In the genomic region with DNA sequence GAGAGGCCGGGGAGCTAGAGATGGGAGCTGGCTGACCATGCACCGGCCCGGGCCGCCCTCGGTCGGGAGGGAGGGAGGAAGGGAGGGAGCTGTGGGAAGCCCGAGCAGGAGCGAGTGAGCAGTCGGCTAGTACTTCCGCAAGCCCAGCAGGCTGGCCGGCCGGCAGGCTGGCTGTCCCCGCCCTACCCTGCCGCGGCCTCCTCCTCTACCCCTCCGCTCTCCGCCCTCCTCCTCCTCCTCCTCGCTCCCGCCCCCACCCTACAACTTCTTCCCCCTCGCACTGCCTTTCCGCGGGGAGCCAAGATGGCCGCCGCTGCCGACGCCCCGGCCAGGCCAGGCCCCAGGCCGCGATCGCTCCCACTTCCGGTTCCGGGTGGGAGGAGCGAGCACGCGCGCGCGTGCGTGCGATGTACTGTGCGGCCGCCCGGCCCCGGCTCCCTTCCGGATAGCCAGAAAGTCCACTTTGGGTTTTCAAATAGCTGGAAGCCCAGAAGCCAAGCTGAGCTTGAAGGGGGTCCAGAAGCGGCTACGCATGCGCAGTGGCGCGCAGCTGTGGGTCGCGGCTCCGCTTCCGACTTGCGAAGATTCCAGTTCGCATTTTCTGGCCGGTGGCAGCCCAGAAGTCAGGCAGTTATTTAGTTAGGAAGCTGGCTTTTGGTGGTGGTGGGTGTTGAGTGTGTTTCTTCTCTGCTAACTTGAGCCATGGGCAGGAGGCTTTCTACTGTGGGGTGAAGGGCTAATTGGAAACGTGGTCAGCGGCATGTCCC, we compare ENCODE assay signal across 1 mouse cellular context.
TF ChIP-seq lines count a peak whose summit lies in the region.

A gene (minus strand): TSS at position 359 of the 767 bp plus-strand sequence.

TF ChIP-seq in myocyte, 11 proteins besides CTCF, POLR2A, EP300 and RAD21 (continued from another document):
- TF ChIP-seq MYOG (IDR thresholded peaks at IDR 0.05; ENCODE audit: control insufficient read depth in 1 of 3, insufficient read depth in 1 of 3, insufficient read length in 2 of 3, low read depth in 2 of 3) = peak; percentile 38 to 88 (median 86)
- TF ChIP-seq SRF (IDR thresholded peaks at IDR 0.05; ENCODE audit: control insufficient read depth, insufficient read length, low read depth) = no peak
TF ChIP-seq in myocyte: peak in this region for 3.
